8 mouse cellular contexts compared by ENCODE assay signal in the genomic region with DNA sequence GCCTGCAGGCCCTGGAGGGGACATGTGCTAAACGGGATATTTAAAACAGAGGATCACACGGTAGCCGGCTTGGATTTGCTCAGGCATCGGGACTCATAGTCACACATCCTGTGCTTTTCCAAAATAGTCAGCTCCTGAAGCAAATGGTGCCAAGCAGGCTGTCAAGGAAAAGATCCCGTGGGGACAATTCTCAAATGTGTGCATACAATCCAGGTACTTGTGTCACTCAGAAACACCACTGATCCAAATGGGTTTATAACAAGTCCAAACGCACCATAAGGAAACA. TPM values are rescaled to one million over a fixed set of nuclear protein-coding genes. Genes with fewer than 3 reads are reported as not detected.
DNase-seq lines count a peak whose midpoint lies in the region; ATAC-seq and TF ChIP-seq lines count a peak whose summit lies in the region.

No protein-coding gene starts in this region.

- no peak overlapping the region for H3K4me2 ChIP-seq in CH12.LX (ENCODE audit: insufficient read depth, low read depth, poor library complexity, severe bottlenecking)
- H3K4me2 ChIP-seq in forebrain, embryonic 15.5 days (replicated peaks) = peak overlapping the region; percentile 80
- peak overlapping the region; percentile 91 for H3K4me2 ChIP-seq in liver, embryonic 15.5 days

- no peak for TF ChIP-seq RAD21 in CH12.LX (IDR thresholded peaks at IDR 0.05; ENCODE audit: low read depth, low read length)

- H3K79me2 ChIP-seq in CH12.LX (replicated peaks; ENCODE audit: control insufficient read depth, extremely low read depth, insufficient read depth, poor library complexity, severe bottlenecking) = peaks cover 14% of the 10 kb centered on the region

- TF ChIP-seq EP300 in CH12.LX (IDR thresholded peaks at IDR 0.05; ENCODE audit: low read length) = no peak

- H3K4me1 ChIP-seq in CH12.LX (ENCODE audit: control insufficient read depth in 1 of 2, insufficient read depth in 2 of 2) = peaks cover 13 to 37% of the 10 kb centered on the region in 2 experiments
- peaks cover 47% of the 10 kb centered on the region for H3K4me1 ChIP-seq in forebrain, embryonic 15.5 days
- peaks cover 34% of the 10 kb centered on the region for H3K4me1 ChIP-seq in liver, embryonic 15.5 days (replicated peaks)

- ATAC-seq in frontal cortex, adult (ENCODE audit: low TSS enrichment) = peak; percentile 21
- ATAC-seq in forebrain, embryonic 15.5 days (replicated peaks) = no peak
- ATAC-seq in liver, embryonic 15.5 days (ENCODE audit: insufficient read depth) = no peak

- no peaks in the 10 kb centered on the region for H3K36me3 ChIP-seq in CH12.LX (replicated peaks in 1 of 2; ENCODE audit: control insufficient read depth in 1 of 2, insufficient read depth in 1 of 2, low read length in 1 of 2)
- no peaks in the 10 kb centered on the region for H3K36me3 ChIP-seq in forebrain, embryonic 15.5 days
- no peaks in the 10 kb centered on the region for H3K36me3 ChIP-seq in liver, embryonic 15.5 days (replicated peaks)

- peak overlapping the region; percentile 68 for H3K27ac ChIP-seq in CH12.LX (ENCODE audit: insufficient read depth, low read depth)
- peak overlapping the region; percentile 97 for H3K27ac ChIP-seq in forebrain, embryonic 15.5 days (replicated peaks)
- H3K27ac ChIP-seq in liver, embryonic 15.5 days (replicated peaks) = peak overlapping the region; percentile 89; the same call in 1 of the 2 replicates

- in situ Hi-C loops in CH12.LX (cut with MboI; ENCODE audit: low pct_ligation_motif_present, low pct_unique_long_range_greater_than_20kb, low sequenced_read_pairs) = loop anchor here (5.0 kb wide), 1 partner anchor 41 kb away; no protein-coding TSS in a partner anchor

- peak overlapping the region in 1 of 3 experiments; percentile 68 for H3K4me3 ChIP-seq in CH12.LX (replicated peaks in 1 of 3; ENCODE audit: low read depth in 2 of 3, low read length in 2 of 3, poor library complexity in 1 of 3)
- H3K4me3 ChIP-seq in forebrain, embryonic 15.5 days = peak overlapping the region; percentile 89
- H3K4me3 ChIP-seq in liver, embryonic 15.5 days (replicated peaks) = peak overlapping the region; percentile 87

- H3K9ac ChIP-seq in CH12.LX (ENCODE audit: insufficient read depth, low read depth) = no peak overlapping the region
- H3K9ac ChIP-seq in forebrain, embryonic 15.5 days (replicated peaks) = peak overlapping the region; percentile 99
- H3K9ac ChIP-seq in liver, embryonic 15.5 days = peak overlapping the region; percentile 96

- H3K9me3 ChIP-seq in CH12.LX (replicated peaks; ENCODE audit: low read length) = peaks cover 6% of the 10 kb centered on the region
- no peaks in the 10 kb centered on the region for H3K9me3 ChIP-seq in forebrain, embryonic 15.5 days
- no peaks in the 10 kb centered on the region for H3K9me3 ChIP-seq in liver, embryonic 15.5 days (replicated peaks)

- dilution Hi-C loops in CH12.LX (cut with MboI; ENCODE audit: extremely low pct_ligation_motif_present, extremely low pct_unique_long_range_greater_than_20kb, low sequenced_read_pairs) = no loop called here

- no peak for DNase-seq in frontal cortex, postnatal 14 days (ENCODE audit: low spot score in 2 of 2)
- DNase-seq in CH12.LX (ENCODE audit: extremely low read depth) = no peak
- no peak for DNase-seq in right cerebral cortex, adult 18-20 months
- no peak for DNase-seq in cerebellum, postnatal 10 days
- no peak for DNase-seq in urinary bladder, postnatal 14 days (ENCODE audit: low spot score)

- peaks cover 17% of the 10 kb centered on the region for H3K27me3 ChIP-seq in CH12.LX (replicated peaks)
- H3K27me3 ChIP-seq in forebrain, embryonic 15.5 days = no peaks in the 10 kb centered on the region
- H3K27me3 ChIP-seq in liver, embryonic 15.5 days = peaks cover 6% of the 10 kb centered on the region; the same call in 1 of the 2 replicates

- WGBS in forebrain, embryonic 15.5 days = 50% methylated on average over 6 of the region's 6 CpGs
- WGBS in liver, embryonic 15.5 days (ENCODE audit: insufficient replicate concordance) = 76% methylated on average over 6 of the region's 6 CpGs

- TF ChIP-seq CTCF in CH12.LX (conservative IDR thresholded peaks at IDR 0.05 in 1 of 2, IDR thresholded peaks at IDR 0.05 in 1 of 2; ENCODE audit: low read depth in 2 of 2, low read length in 2 of 2) = no peak

- TF ChIP-seq POLR2A in CH12.LX (IDR thresholded peaks at IDR 0.05; ENCODE audit: low read depth, low read length) = no peak

TF ChIP-seq in CH12.LX, 34 proteins besides CTCF, POLR2A, EP300 and RAD21:
- 0 out of 2 replicates have a peak, but pooled peaks have one; percentile 4 for TF ChIP-seq ELF1 (IDR thresholded peaks at IDR 0.05; ENCODE audit: low read depth, low read length)
- TF ChIP-seq POLR2AphosphoS2 (IDR thresholded peaks at IDR 0.05; ENCODE audit: low read depth, low read length) = no peak

RNA-seq across cellular contexts. Expression of a gene that starts 0.3 kb away (rescaled TPM):
- 11.5 and 16.7 TPM in 2 replicates for total RNA-seq in CH12.LX (2012; rRNA removed)
- 3.0 and 3.1 TPM in 2 replicates for total RNA-seq in CH12.LX (2014; rRNA removed)
- polyA plus RNA-seq in CH12.LX (2012; ENCODE audit: insufficient read length, low read depth) = 5.1 and 5.3 TPM in 2 replicates
- polyA plus RNA-seq in forebrain, embryonic 15.5 days (2015; fragmentation: Nextera tagmentation; extraction: Ambion mirVana) = 75.9 and 85.8 TPM in 2 replicates
- 11.3 and 12.7 TPM in 2 replicates for polyA plus RNA-seq in liver, embryonic 15.5 days (2015; fragmentation: Nextera tagmentation; extraction: Ambion mirVana)
